Mouse (Mus musculus) forebrain, embryonic 16.5 days (tissue): ENCODE data around the gene Clasp1. TPM values are rescaled to one million over a fixed set of nuclear protein-coding genes. Genes with fewer than 3 reads are reported as not detected.

Source experiments
- ATAC-seq: fragments of 200-750 bp; cut with Nextera tagmentation; 2 replicates; pipeline ENCODE4 v1.8.0; 2017; ENCODE audit warnings: mild to moderate bottlenecking, moderate library complexity
- H3K27ac ChIP-seq: fragments of 300-500 bp; sonication (generic); 2 replicates; pipeline ENCODE4 v1.5.1; 2014; ENCODE audit warnings: low read length, control low read depth
- H3K27me3 ChIP-seq: fragments of 300-500 bp; sonication (generic); replicated peaks from 2 replicates; pipeline ENCODE4 v1.6.1; 2014; ENCODE audit warnings: low read length; ENCODE audit not compliant: control insufficient read depth, insufficient read depth
- H3K36me3 ChIP-seq: fragments of 300-500 bp; sonication (generic); 2 replicates; pipeline ENCODE4 v1.6.1; 2014; ENCODE audit not compliant: control insufficient read depth, insufficient read depth
- H3K4me1 ChIP-seq: fragments of 300-500 bp; sonication (generic); replicated peaks from 2 replicates; pipeline ENCODE4 v1.6.1; 2014; ENCODE audit warnings: low read length; ENCODE audit not compliant: control insufficient read depth, insufficient read depth
- H3K4me2 ChIP-seq: fragments of 300-500 bp; sonication (generic); 2 replicates; pipeline ENCODE4 v1.6.1; 2014; ENCODE audit warnings: mild to moderate bottlenecking, low read length, control low read depth
- H3K4me3 ChIP-seq: fragments of 300-500 bp; sonication (generic); replicated peaks from 2 replicates; pipeline ENCODE4 v1.5.1; 2014; ENCODE audit warnings: mild to moderate bottlenecking, low read length, control low read depth
- H3K9ac ChIP-seq: fragments of 300-500 bp; sonication (generic); replicated peaks from 2 replicates; pipeline ENCODE4 v1.6.1; 2014; ENCODE audit warnings: low read depth, low read length, control low read depth
- H3K9me3 ChIP-seq: fragments of 300-500 bp; sonication (generic); 2 replicates; pipeline ENCODE4 v1.6.1; 2016; ENCODE audit warnings: low read length; ENCODE audit not compliant: control insufficient read depth
- WGBS: fragments of 180-500 bp; shearing (Covaris S2); extraction: QIAGEN DNeasy Blood & Tissue Kit; methylation state at CpG from one replicate; pipeline ENCODE4 v1.1.7; 2014; 5-methylcytosine and 5-hydroxymethylcytosine counted together
- polyA plus RNA-seq: library from polyadenylated mRNA; unstranded; fragments of >200 nt; fragmentation: Nextera tagmentation; extraction: Ambion mirVana; gene quantifications from 2 replicates; pipeline ENCODE4 v1.2.1, GENCODE M21; 2015

The Clasp1 gene
- polyA plus RNA-seq, 1 experiment from 2014 or later: 154 TPM

DNA sequence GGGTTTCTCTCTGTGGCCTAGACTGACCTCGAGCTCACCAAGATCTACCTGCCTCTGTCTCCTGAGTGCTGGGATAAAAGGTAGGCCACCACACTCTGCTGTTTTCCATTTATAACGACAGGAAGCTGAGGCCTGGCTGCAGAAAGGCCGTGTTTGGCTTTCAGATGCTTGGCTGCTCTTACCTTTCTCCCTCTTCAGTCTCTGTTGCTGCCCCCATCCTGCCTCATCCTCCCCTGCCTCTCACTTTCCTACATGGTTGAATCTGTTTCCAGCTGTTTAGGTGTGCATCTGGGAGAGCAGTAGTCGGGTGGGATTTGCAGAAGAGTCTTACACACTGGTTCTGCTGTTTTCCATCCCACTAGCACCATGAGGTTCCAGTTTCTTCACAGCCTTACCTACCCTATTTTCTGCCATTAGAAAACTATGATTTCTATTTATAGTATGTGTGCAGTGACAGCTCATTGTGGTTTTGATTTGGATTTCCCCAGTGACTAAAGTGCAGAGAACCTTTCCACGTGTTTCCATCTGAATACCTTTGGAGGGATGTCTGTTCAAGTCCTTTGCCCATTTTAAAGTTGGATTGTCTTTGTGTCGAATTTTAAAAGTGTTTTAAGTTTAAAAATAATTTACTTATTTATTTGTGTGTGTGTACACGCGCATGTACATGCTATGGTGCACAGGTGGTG lies 10.9 kb downstream of the Clasp1 start:
- no peak for ATAC-seq
- H3K27me3 ChIP-seq: no peaks in the 10 kb centered on the region
- H3K27ac ChIP-seq: no peak overlapping the region
- no peaks in the 10 kb centered on the region for H3K9me3 ChIP-seq
- H3K4me1 ChIP-seq: peaks cover 3% of the 10 kb centered on the region; the same call in 1 of the 2 replicates
- H3K9ac ChIP-seq: no peak overlapping the region
- no peak overlapping the region for H3K4me2 ChIP-seq
- peaks cover 4% of the 10 kb centered on the region; the same call in 1 of the 2 replicates for H3K36me3 ChIP-seq
- WGBS: 93% methylated on average over 8 of the region's 8 CpGs
- H3K4me3 ChIP-seq: no peak overlapping the region

DNA sequence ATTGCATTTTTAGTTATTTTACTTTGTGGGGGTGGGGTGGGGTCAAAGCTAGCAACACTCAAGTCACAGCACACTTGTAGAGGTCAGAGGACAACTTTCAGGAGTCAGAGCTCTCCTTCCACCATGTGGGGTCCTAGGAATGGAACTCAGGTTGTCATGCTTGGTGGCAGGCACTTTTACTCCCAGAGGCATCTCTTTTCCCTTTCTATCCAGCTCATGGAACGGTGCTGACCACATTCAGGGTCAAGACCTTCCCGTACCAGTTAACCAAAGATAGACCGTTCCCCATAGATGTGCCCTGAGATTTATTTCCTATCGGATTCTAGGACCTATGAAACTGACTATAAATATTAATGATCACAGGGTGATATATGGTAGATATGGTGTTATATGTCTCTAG lies 13.1 kb downstream of the Clasp1 start:
- Histone ChIP-seq H3K4me3 (no peak overlapping the region), H3K9ac (no peak overlapping the region), H3K4me1 (peaks cover 3% of the 10 kb centered on the region; the same call in 1 of the 2 replicates), H3K9me3 (no peaks in the 10 kb centered on the region), H3K27ac (no peak overlapping the region), H3K36me3 (no peaks in the 10 kb centered on the region), H3K27me3 (no peaks in the 10 kb centered on the region), H3K4me2 (no peak overlapping the region)
- 92% methylated on average over 4 of the region's 4 CpGs for WGBS
- no peak for ATAC-seq

DNA sequence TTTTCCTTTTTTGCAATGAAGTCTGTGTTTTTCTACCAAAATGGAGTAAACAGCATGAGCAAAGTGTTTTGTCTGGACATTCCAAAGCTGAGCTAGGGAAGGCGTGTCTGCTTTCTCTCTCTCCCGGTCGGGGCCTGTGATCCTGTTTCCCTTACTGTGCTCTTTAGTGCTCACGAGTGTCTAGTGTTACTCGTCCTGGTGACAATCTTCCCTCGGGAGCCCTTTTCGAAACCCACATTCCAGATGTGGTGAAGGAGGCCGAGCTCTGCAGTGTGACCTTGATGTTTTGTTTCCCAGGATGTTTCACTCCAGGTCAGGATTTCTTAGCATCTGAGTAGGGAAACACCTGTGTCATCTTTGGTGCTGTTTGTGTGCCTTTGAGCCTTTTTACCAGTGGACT lies 13.7 kb downstream of the Clasp1 start:
- H3K4me1 ChIP-seq: peaks cover 3% of the 10 kb centered on the region; the same call in 1 of the 2 replicates
- H3K27ac ChIP-seq: no peak overlapping the region
- no peaks in the 10 kb centered on the region for H3K27me3 ChIP-seq
- no peak overlapping the region for H3K4me3 ChIP-seq
- H3K9me3 ChIP-seq: no peaks in the 10 kb centered on the region
- no peak for ATAC-seq
- H3K36me3 ChIP-seq: no peaks in the 10 kb centered on the region
- H3K4me2 ChIP-seq: no peak overlapping the region
- 84% methylated on average over 8 of the region's 8 CpGs for WGBS
- no peak overlapping the region for H3K9ac ChIP-seq

DNA sequence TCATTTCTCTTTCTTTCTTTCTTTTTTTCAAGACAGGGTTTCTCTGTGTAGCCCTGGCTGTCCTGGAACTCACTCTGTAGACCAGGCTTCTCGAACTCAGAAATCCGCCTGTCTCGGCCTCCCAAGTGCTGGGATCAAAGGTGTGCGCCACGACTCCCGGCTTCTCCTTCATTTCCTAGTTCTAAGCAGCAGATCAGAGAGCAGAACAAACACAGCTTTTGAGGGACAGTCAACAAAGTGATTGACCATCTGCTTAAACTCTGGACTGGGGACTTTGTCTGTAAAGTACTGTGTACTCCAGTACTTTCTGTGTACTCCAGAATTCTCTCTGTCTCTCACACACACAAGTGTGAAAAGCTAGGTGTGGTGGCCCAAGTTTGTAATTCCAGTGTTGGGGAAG lies 14.1 kb downstream of the Clasp1 start:
- Histone ChIP-seq H3K4me1 (peaks cover 3% of the 10 kb centered on the region; the same call in 1 of the 2 replicates), H3K4me2 (no peak overlapping the region), H3K36me3 (no peaks in the 10 kb centered on the region), H3K9ac (no peak overlapping the region), H3K27me3 (no peaks in the 10 kb centered on the region), H3K4me3 (no peak overlapping the region), H3K9me3 (no peaks in the 10 kb centered on the region), H3K27ac (no peak overlapping the region)
- no peak for ATAC-seq
- WGBS: 91% methylated on average over 6 of the region's 6 CpGs

DNA sequence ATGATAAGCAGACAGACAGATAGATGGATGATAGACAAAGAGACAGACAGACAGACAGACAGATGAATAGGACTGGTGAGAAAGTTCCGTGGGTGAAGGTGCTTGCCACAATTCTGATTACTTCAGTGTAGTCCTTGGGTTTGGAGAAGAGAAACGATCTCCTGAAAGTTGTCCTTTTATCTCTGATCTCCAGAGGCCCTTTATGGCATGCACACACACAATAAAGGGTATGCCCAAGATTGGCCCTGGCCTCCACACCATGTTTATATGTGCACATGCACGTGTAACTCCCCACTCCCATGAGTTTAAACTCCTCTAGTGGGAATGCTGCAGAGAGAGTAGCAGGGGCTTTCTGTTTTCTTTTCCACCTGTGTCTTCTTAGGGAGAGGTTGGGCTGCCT lies 14.6 kb downstream of the Clasp1 start:
- H3K27me3 ChIP-seq: no peaks in the 10 kb centered on the region
- H3K4me2 ChIP-seq: no peak overlapping the region
- H3K27ac ChIP-seq: no peak overlapping the region
- no peak overlapping the region for H3K9ac ChIP-seq
- H3K4me1 ChIP-seq: peaks cover under 1% of the 10 kb centered on the region; the same call in 1 of the 2 replicates
- WGBS: 87% methylated on average over 3 of the region's 3 CpGs
- no peak for ATAC-seq
- no peaks in the 10 kb centered on the region for H3K36me3 ChIP-seq
- H3K9me3 ChIP-seq: no peaks in the 10 kb centered on the region
- no peak overlapping the region for H3K4me3 ChIP-seq

DNA sequence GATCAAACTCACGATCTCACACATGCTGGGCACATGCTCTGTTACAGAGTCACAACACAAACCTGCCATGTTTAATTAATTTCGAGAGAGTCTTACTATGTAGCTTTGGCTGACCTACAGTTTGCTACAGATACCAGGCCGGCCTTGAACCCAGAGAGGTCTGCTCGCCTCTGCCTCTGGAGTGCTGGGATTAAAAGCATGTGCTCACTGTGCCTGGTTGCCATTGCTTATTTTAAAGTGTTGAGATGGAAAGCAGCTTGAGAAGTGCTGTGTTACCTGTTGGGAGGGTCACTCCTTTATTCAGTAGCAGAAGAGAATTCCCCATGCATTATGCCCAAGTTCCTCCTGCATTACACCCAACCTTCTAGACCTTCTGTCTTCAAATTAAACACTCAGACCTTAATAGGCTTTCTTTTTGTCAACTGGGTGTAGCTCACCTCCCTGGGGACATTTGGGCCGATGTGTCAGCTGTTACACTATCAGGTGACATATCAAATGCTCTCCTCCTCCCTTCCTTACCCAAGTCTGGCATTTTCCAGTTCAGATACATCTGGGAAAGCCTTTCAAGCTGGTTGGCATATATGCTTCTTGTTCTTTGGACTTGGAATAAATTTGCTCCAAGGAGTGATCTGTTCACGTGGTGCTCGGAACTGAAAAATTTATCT lies 18.9 kb downstream of the Clasp1 start:
- Histone ChIP-seq H3K27me3 (no peaks in the 10 kb centered on the region), H3K4me2 (no peak overlapping the region), H3K4me1 (no peaks in the 10 kb centered on the region), H3K9ac (no peak overlapping the region), H3K4me3 (no peak overlapping the region), H3K36me3 (no peaks in the 10 kb centered on the region), H3K9me3 (no peaks in the 10 kb centered on the region), H3K27ac (no peak overlapping the region)
- no peak for ATAC-seq
- WGBS: 90% methylated on average over 7 of the region's 7 CpGs

DNA sequence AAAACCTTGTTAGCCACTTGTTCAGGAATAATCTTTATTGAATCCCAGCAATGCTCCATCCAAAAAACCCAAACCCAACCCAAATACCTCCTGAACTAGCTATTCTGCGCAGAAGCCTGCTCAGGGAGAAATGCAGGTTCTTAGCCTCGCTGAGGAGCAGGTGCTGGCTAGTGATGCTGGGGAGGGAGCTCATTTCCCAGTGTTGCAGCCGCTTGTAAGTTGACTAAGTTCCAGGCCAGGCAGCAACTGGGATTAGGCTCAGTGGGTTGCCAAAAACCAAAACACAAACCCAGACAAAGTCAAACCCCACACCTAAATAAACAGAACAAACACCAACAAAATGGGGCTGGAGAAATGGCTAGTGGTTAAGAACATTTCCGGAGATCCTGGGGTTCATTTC lies 20.4 kb downstream of the Clasp1 start:
- H3K27me3 ChIP-seq: no peaks in the 10 kb centered on the region
- H3K4me1 ChIP-seq: no peaks in the 10 kb centered on the region
- no peaks in the 10 kb centered on the region for H3K36me3 ChIP-seq
- no peaks in the 10 kb centered on the region for H3K9me3 ChIP-seq
- no peak overlapping the region for H3K4me3 ChIP-seq
- H3K4me2 ChIP-seq: no peak overlapping the region
- WGBS: 65% methylated on average over 4 of the region's 4 CpGs
- ATAC-seq: no peak
- no peak overlapping the region for H3K27ac ChIP-seq
- H3K9ac ChIP-seq: no peak overlapping the region

DNA sequence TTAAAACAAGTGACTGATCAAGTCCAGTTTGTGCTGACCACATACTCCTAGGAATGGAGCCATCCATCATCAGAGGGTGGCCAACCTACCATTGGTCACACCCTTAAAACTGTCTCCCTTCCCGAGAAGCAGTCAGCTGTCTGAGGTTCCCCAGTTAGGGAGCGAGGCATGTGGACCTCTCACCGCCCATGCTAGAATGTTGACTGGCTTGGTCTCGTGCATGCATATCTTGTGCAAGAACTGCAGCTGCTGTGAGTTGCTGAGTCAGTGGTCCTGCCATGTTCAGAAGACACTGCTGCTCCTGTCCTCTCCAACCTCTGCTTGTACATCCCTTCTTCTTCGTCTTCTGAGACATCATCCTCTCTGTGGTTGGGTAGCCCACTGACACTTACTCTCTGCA lies 22.0 kb downstream of the Clasp1 start:
- no peak overlapping the region for H3K4me3 ChIP-seq
- WGBS: 90% methylated on average over 5 of the region's 5 CpGs
- H3K4me2 ChIP-seq: no peak overlapping the region
- no peaks in the 10 kb centered on the region for H3K9me3 ChIP-seq
- H3K27me3 ChIP-seq: no peaks in the 10 kb centered on the region
- H3K4me1 ChIP-seq: no peaks in the 10 kb centered on the region
- no peak overlapping the region for H3K9ac ChIP-seq
- H3K27ac ChIP-seq: no peak overlapping the region
- no peaks in the 10 kb centered on the region for H3K36me3 ChIP-seq
- no peak for ATAC-seq

DNA sequence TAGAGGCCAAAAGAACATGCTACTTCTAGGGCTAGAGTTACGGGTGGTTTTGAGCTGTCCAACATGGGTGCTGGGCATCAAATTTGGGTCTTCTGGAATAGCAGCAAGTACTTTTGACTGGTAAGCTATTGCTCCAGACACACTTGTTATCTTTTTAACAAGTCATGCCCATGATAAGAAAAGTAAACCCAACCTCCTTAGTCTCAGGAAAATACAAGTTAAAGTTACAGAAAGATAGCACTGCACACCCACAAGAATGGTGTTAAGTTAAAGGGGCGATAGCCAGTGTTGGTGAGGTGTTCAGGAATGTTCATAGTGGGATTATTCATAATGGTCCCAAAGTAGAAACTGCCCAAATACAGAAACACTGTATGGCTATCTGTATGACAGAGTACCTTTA lies 24.3 kb downstream of the Clasp1 start:
- no peak for ATAC-seq
- H3K9ac ChIP-seq: no peak overlapping the region
- H3K36me3 ChIP-seq: no peaks in the 10 kb centered on the region
- no peaks in the 10 kb centered on the region for H3K9me3 ChIP-seq
- no peaks in the 10 kb centered on the region; the same call in none of the 2 replicates for H3K4me1 ChIP-seq
- no peak overlapping the region for H3K27ac ChIP-seq
- H3K4me2 ChIP-seq: no peak overlapping the region
- no peaks in the 10 kb centered on the region for H3K27me3 ChIP-seq
- 95% methylated on average over 2 of the region's 2 CpGs for WGBS
- H3K4me3 ChIP-seq: no peak overlapping the region
